Mouse (Mus musculus) urinary bladder, postnatal 14 days (tissue): ENCODE measurements around the gene C4b.
"Not testable (repeated sequence)": the region's sequence is repeated elsewhere in the genome, so short reads cannot be mapped to it uniquely, and the experiment has no call there.

Source experiments
- DNase-seq: peaks from one replicate; pipeline ENCODE4 v3.0.0; 2021; ENCODE audit warnings: low spot score

Gene C4b

DNA sequence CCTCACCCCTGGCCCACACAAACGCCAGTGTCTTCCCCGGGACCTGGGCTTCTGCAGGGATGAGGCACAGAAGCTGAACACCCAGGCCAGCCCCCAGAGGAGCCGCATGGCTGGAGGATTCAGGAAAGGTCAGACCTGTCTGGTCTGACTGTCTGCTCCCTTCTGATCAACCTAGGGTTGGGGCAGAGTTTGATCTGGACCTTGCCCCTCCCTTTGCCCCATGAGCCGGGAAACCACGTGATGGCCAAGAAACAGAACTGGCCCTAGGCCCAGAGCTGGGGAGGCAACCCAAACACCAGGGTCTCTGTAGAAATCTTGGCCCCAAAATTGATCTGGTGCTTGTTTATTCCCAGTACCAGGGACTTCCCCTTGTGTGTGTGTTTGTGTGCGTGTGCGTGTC, at the start of gene C4b:
Gene C4b, minus strand, starts transcription at position 164 of the 400 bp plus-strand sequence.
- DNase-seq = no peak

- DNase-seq = no peak
Observed at GRCm38 (mm10) chr17:34777680-34778325, 34.1 kb upstream of the C4b start.

DNA sequence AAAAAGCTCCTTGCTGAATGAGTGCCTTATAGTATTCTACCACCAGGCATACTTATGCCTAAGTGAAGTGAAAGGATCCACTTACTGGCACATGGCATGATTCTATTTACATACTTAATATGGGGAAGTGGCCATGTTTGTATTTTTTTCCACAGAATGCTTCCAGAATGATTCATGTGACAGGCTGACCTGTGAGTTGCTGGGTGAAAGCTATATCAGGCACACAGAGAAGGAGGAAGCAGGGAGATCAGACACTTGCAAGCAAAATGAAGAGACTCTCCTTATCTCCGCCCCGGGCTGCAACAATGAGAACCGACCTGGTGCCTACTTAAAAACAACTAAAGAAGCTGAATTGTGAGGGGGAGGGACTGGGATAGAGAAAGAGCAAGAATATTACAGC, 17.8 kb upstream of the C4b start:
- no peak for DNase-seq

- DNase-seq = no peak
Observed at GRCm38 (mm10) chr17:34746531-34746930, 2.8 kb upstream of the C4b start.

DNA sequence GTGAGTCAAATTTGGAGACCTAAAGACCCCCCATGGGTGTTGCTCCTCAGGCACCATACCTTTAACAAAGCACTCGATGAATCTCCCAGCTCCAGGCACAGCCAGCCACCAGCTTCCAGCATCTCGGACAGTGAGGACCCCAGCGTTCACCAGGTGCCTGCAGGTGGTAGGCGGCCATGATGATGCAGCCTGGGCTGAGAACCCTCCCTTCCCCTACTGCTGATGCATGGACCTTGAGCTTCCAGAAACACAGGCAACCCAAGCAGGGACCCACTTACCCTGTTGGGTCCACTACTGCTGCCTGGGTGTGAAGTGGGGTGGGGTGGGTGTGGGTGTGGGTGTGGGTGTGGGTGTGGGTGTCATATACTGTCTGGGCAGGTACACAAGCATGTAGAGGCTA, 1.5 kb upstream of the C4b start:
- not testable (repeated sequence) for DNase-seq

GRCm38 (mm10) chr17:34744611-34745010, 929 bp upstream of the C4b start:
- DNase-seq = not testable (repeated sequence)

- DNase-seq = no peak
Observed at GRCm38 (mm10) chr17:34744206-34744605, 524 bp upstream of the C4b start.

DNA sequence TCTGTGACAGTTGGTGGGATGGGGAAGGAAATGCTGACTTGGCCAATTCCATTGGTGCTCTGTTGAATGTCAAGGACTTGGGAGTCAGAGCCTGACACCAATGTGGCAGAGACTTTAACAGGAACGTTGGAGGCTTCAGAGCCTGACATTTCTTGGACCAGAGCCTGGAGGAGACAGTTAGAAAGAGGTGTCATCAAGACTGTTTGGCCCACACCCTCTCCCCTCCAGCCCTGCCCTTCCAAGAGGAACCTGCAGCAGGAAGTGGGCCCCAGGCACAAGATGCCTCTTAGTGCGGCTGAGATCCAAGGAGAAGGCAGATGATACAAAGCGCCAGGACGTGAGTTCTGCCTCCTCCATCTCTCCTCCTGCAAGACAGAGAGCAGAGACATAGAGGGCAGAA, 3.4 kb downstream of the C4b start:
- DNase-seq = no peak

- DNase-seq = not testable (repeated sequence)
Observed at GRCm38 (mm10) chr17:34739708-34740107, 4.0 kb downstream of the C4b start.

GRCm38 (mm10) chr17:34737466-34737865, 6.2 kb downstream of the C4b start:
- DNase-seq = not testable (repeated sequence)

DNA sequence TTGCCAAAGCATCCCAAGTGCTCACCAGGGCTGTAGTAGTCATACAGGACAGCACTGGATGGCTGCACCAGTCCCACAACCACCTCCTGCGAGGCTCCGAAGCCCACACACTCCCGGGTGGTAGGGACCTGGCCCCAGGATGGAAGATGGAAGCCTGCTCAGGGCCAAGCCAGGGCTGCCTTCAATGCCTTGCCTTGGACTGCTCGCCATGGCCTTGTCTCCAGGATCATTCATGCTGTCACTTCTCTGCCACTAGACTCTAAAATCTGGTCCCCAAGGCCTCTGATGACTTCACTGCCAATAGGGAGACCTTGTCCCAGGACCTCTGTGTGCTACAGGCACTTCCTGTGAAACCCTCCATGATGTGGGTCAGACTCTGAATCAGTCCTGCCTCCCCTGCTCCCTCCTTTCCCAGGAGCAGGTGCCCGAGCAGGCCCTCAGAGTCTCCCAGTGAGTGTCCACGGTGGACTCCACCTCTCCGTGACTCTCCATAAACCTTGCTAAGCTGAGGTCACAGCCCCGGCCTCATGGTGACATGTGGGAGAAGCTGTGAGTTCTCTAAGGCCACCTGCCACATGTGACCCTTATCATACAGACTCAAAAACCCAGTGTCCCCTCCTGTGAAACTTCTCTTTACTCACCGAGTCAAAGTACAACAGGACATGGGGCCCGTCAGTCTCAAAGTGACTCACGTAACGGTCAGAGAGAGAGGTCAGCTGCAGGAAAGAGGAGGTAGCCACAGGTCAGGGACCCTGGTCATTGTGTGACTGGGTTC, 13.7 kb downstream of the C4b start:
- not testable (repeated sequence) for DNase-seq

DNA sequence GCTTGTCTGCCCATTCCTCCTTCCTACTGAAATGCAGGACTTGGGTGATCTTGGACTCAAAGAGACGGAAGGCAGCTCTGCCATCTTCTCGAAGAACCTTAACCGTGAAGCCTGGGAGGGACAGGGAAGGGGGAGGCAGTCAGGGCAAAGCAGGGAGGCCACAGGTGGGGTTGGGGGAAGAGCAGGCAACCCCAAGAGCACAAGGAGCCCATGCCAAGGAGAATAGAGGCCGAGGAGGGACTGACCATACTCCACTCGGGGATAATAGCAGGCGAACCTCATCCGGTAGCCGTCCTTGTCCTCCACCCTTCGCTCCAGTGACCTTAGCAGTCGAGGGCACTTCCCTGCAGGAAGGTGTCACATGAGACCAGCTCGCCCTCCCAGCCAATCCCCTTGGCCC, 14.5 kb downstream of the C4b start:
- not testable (repeated sequence) for DNase-seq

DNA sequence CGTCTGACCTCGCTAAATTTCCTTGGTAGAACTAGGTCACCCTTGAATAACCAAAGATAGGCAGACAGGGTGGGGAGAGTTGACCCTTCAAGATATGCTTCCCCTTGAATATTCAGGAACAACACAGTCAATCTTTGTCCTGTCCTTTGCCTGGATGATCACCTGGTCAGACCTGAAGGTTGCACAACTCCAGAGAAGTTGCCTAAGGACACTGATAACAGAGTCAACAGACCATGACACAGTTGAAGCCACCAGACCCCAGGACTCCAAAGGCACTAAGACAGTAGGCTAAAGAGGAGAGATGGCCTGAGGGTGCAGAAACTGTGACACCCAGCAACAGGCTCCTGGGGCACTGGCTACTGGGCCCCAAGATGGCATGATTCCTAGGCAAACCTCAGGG, 15.8 kb downstream of the C4b start:
- no peak for DNase-seq

- DNase-seq = no peak
Observed at GRCm38 (mm10) chr17:34723066-34723465, 20.6 kb downstream of the C4b start.

DNA sequence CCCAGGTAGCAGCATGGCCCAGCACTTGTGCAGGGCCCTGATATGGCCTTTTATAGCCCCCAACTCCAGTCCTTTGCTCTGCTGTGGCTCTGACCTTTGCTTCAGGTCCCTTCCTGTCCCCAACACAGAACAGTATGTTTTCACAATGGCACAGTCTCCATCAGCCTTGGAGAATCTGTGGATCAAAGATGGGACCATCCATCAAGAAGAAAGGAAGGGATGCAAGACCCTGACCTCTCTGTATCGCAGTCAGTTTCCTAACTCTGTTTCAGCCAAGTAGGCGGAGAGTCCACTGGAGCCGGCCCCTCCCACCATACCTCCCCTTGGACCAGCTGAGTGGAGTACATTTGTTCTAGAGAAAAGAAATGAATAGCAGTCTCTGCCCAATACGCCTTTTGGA, 21.4 kb downstream of the C4b start:
- DNase-seq = not testable (repeated sequence)

- not testable (repeated sequence) for DNase-seq
Observed at GRCm38 (mm10) chr17:34719886-34720285, 23.8 kb downstream of the C4b start.

DNA sequence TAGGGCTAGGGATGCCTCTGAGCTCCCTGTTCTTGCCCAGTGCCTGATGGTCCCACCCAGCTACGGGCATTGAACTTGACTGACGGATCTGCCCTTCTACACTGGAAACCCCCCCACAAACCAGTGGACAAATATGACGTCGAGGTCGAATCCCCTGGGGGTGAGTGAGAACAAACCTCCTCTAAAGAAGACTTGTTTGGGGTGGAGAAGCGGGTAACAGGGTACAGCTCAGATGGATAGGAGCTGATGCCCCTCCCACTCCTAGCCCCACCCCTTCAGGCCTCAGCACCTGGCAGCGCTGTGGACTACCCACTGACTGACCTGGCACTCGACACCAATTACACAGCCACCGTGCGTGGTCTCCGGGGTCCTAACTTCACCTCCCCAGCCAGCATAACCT, 26.3 kb downstream of the C4b start:
- no peak for DNase-seq

DNA sequence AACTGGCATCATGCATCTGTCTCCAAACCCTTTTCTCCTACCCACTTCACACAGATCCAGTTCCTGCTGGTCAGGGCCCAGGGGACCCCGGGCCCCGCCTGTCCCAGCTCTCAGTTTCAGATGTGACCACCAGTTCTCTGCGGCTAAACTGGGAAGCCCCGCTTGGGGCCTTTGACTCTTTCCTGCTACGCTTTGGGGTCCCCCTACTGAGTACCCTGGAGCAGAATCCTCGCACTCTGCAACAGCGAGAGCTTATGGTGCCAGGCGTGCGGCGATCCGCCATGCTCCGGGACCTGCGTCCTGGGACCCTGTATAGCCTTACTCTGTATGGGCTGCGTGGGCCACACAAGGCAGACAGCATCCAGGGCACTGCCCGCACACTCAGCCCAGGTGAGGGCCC, 27.4 kb downstream of the C4b start:
- DNase-seq = no peak

DNA sequence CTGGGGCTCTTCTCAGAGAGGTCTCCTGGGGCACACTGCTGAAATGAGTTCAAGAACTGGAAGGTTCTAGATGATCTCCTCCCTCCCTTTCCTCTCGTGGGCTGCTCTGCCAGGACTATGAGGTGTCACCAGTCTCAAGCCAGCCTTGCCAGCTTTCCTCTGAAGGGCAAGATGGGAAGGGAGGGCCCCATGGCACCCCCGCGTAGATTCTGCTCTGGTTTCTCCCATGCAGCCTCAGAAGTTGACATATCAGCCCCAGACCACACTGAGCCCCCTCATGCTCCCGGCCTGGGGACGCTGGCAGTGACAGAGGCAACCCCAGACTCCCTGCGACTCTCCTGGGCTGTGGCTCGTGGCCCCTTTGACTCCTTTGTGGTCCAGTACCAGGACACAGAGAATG, 28.2 kb downstream of the C4b start:
- DNase-seq = not testable (repeated sequence)

DNA sequence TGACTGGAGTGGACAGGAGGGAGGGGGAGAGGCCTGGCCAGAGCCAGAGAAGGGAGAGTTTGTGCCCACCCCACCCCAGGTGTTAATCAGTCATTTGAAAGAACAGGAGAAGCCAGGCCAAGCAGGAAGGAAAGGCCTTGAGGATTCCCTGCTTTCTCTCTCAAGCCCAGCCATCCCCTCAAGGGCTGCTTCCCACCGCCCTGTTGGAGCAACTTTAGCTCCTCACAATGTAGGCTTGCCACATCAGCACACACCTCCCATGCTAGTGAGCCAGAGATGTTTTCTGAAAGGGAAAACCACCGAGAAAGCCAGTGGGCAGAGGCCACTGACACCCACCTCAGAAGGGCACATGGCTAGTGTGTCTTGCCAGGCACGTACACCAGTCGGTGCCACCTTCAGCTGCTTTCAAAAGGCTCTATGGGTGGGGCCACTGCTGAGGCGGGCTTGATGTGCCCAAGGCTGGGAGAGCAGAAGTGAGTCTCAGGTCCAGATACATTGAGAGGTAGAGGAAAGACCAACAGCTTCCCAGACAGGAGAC, 28.7 kb downstream of the C4b start:
- DNase-seq = not testable (repeated sequence)

DNA sequence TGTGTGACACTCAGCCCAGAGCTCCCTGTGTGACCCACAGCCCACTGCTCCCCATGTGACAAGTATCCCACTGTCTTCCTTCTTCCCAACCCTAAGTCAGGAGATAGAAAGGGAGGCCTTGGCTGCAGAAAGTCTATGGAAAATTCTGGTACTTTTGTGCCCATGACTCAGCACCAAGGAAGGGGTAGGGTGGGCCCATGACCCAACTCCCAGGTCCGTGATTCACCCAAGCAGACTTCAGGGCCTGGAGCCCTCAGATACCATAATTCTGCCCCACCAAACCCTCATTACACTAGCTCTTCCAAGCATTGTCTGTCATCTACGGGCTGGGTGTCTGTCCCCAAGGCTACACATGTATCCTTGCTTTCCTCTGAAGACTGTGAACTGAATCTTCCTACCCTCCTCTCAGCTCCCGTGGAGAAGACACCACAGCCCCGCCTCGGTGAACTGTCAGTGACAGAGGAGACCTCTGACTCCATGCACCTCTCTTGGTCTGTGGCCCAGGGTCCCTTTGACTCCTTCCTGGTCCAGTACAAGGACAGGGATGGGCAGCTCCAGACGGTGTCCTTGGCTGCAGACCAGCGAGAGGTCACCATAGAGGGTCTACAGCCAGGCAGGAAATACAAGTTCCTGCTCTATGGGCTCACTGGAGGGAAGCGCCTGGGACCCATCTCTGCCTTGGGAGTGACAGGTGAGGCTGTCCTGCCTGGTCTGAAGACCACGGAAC, 29.3 kb downstream of the C4b start:
- not testable (repeated sequence) for DNase-seq

GRCm38 (mm10) chr17:34712951-34713350, 30.7 kb downstream of the C4b start:
- peak; percentile 68 for DNase-seq

GRCm38 (mm10) chr17:34706476-34706875, 37.2 kb downstream of the C4b start:
- DNase-seq = not testable (repeated sequence)
